Mouse (Mus musculus) embryonic fibroblast, embryonic 13.5 days (primary cell): ENCODE measurements around the gene Letm1.

ENCODE experiments used
- CTCF ChIP-seq: IDR thresholded peaks from 2 replicates; pipeline ENCODE4 v1.5.1; 2011; ENCODE audit warnings: mild to moderate bottlenecking, control low read depth, low read length, moderate library complexity, borderline replicate concordance; ENCODE audit not compliant: insufficient read depth
- POLR2A ChIP-seq: IDR thresholded peaks from 2 replicates; pipeline ENCODE4 v1.6.1; 2011; ENCODE audit warnings: low read depth, mild to moderate bottlenecking, control low read depth, low read length, moderate library complexity

DNA sequence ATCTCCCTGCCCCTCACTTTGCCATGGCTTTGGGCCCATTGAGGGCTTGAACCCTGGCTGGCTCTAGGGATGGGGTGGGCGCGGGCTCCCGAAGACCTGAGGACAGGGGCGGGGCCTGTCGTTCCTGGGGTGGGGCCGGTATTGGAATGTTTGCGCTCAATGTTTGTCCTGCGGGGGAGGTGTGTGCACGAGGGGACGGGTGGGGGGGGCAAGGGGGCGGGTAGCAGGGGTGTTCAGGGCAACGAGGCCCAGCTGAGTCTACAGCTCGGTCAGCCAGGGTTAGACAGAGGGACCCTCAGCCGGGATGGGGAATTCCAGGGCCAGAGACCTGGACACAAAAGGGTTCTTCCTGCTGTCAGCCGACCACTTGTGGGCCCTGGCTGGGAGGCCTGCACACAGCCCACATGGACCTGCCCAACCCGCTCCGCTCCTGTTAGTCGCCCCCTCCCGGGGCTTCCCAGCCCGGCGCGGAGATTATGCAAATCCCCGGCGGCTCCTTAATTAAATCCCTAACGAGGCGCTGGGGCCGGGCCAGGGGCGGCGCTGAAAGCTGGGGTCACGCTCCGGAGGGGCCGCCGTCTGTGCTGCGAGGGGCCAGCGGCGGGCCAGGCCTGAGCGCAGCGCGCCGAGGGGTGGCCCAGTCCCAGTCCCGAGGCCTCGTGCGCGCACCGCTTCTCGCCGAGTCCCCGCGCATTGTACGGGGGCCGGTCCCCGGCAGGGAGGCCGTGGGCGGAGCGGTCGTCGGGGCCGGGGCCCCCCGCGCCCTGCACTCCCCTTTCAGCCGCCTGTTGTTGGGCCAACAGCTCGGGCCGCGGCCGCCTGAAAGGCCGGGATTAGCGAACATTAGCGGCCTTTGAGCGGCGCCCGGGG is 87.5 kb downstream of the Letm1 start:
- TF ChIP-seq CTCF (no peak), POLR2A (no peak)
